Mouse (Mus musculus) E14TG2a.4 (cell line): ENCODE measurements around the gene Stxbp6.
A peak's percentile ranks its signal among the peaks of the same experiment; 100 is the strongest.

Source experiments
- H3K27me3 ChIP-seq: 2 replicates; pipeline ENCODE4 v1.6.1; 2014; ENCODE audit warnings: low read length, control low read depth; ENCODE audit not compliant: insufficient read depth
- H3K36me3 ChIP-seq: 2 replicates; pipeline ENCODE4 v1.6.1; 2014; ENCODE audit warnings: low read length, control low read depth; ENCODE audit not compliant: insufficient read depth
- H3K4me1 ChIP-seq: replicated peaks from 2 replicates; pipeline ENCODE4 v1.6.1; 2014; ENCODE audit warnings: low read depth, low read length, control low read depth
- H3K4me3 ChIP-seq: replicated peaks from 2 replicates; pipeline ENCODE4 v1.5.1; 2014; ENCODE audit warnings: mild to moderate bottlenecking, low read length
- H3K9me3 ChIP-seq: 2 replicates; pipeline ENCODE4 v1.6.1; 2014; ENCODE audit warnings: low read length, control low read depth
- CTCF ChIP-seq: conservative IDR thresholded peaks from 2 replicates; pipeline ENCODE4 v1.5.1; 2014; ENCODE audit warnings: low read length
- NANOG ChIP-seq: IDR thresholded peaks from 2 replicates; pipeline ENCODE4 v1.6.1; 2014; ENCODE audit warnings: borderline replicate concordance, low read length, mixed read lengths
- POU5F1 ChIP-seq: IDR thresholded peaks from 2 replicates; pipeline ENCODE4 v1.6.1; 2014; ENCODE audit warnings: low read length, borderline replicate concordance

Stxbp6 gene

GRCm38 (mm10) chr12:45080036-45080752, 5.7 kb upstream of the Stxbp6 start:
- no peaks in the 10 kb centered on the region for H3K36me3 ChIP-seq
- H3K9me3 ChIP-seq, result no peaks in the 10 kb centered on the region
- peaks cover 11% of the 10 kb centered on the region for H3K27me3 ChIP-seq
- TF ChIP-seq CTCF (no peak), POU5F1 (no peak), NANOG (no peak)
- no peaks in the 10 kb centered on the region for H3K4me1 ChIP-seq
- no peak overlapping the region for H3K4me3 ChIP-seq

GRCm38 (mm10) chr12:45075631-45076030, 1.1 kb upstream of the Stxbp6 start:
- Histone ChIP-seq H3K36me3 (no peaks in the 10 kb centered on the region), H3K27me3 (peaks cover 50% of the 10 kb centered on the region), H3K4me1 (peaks cover 17% of the 10 kb centered on the region), H3K4me3 (no peak overlapping the region), H3K9me3 (no peaks in the 10 kb centered on the region)
- TF ChIP-seq NANOG, result no peak
- TF ChIP-seq POU5F1, result no peak
- TF ChIP-seq CTCF, result no peak

- TF ChIP-seq NANOG (no peak), CTCF (no peak), POU5F1 (no peak)
- no peaks in the 10 kb centered on the region for H3K9me3 ChIP-seq
- H3K4me1 ChIP-seq, result peaks cover 20% of the 10 kb centered on the region
- H3K4me3 ChIP-seq, result peak overlapping the region; percentile 85
- peaks cover 51% of the 10 kb centered on the region for H3K27me3 ChIP-seq
- no peaks in the 10 kb centered on the region for H3K36me3 ChIP-seq
Measured at GRCm38 (mm10) chr12:45074042-45074601, 387 bp downstream of the Stxbp6 start.

DNA sequence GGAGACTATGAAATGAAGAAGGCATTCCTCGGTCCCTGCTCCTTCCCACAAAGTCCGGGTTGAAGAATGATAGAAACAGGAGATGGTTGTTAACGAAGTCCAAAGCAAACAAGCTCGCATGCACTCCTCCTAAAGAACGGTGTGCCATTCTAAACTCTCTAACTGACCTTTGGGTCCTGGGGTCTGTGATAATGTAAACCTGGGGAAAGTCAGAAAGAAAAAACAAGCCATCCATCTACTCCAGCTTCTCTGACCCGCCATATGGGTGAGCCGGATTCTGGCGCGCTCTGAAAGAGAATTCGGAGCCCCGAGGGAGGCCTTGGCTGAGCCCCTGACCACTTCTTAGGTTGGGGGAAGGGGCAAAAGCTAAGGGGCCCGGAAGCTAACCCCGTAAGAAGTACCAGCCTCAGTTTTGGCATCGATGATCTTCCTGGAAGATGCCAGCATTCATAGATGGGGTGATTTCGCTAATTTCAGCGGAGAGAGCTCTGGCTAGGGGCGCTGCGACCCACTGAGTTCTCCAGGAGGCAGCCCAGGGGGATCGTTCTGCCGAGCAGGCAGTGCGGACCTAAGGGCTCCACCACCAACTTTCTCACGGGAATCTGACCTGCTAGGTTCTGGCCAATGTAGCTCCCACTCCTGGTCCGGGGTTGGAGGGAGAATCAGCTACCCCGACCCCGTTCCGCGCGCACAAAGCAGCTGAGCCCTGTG, 1.0 kb downstream of the Stxbp6 start:
- H3K4me3 ChIP-seq, result peak overlapping the region; percentile 85
- H3K27me3 ChIP-seq, result peaks cover 56% of the 10 kb centered on the region
- H3K4me1 ChIP-seq, result peaks cover 20% of the 10 kb centered on the region
- TF ChIP-seq POU5F1, result no peak
- TF ChIP-seq CTCF, result no peak
- TF ChIP-seq NANOG, result no peak
- no peaks in the 10 kb centered on the region for H3K36me3 ChIP-seq
- H3K9me3 ChIP-seq, result no peaks in the 10 kb centered on the region

DNA sequence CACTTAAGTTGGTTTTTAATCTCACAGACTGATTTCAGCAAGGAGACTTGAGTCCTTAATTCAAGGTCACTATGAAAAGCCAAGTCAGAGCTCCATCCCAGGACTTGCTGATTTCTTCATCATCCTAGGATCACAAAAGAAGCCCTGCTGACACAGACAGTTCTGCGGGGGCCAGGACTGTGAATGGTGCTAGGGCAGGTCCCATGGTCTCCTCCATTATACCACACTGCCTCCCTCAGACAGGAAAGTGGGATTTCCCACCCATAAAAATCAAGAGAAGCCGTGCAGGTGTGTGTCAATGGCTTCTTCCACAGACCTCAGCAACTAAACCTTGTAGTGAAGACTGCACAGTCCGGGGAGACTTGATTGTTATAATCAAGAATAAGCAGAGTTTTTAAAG, 2.3 kb downstream of the Stxbp6 start:
- no peaks in the 10 kb centered on the region for H3K9me3 ChIP-seq
- no peak overlapping the region for H3K4me3 ChIP-seq
- H3K36me3 ChIP-seq, result no peaks in the 10 kb centered on the region
- H3K4me1 ChIP-seq, result peaks cover 20% of the 10 kb centered on the region
- peaks cover 57% of the 10 kb centered on the region for H3K27me3 ChIP-seq
- no peak for TF ChIP-seq NANOG
- TF ChIP-seq POU5F1, result no peak
- TF ChIP-seq CTCF, result no peak

GRCm38 (mm10) chr12:45070186-45070585, 4.3 kb downstream of the Stxbp6 start:
- TF ChIP-seq POU5F1, result no peak
- TF ChIP-seq CTCF, result no peak
- no peak for TF ChIP-seq NANOG
- Histone ChIP-seq H3K4me3 (no peak overlapping the region), H3K4me1 (peaks cover 20% of the 10 kb centered on the region), H3K9me3 (no peaks in the 10 kb centered on the region), H3K27me3 (peaks cover 49% of the 10 kb centered on the region), H3K36me3 (no peaks in the 10 kb centered on the region)

DNA sequence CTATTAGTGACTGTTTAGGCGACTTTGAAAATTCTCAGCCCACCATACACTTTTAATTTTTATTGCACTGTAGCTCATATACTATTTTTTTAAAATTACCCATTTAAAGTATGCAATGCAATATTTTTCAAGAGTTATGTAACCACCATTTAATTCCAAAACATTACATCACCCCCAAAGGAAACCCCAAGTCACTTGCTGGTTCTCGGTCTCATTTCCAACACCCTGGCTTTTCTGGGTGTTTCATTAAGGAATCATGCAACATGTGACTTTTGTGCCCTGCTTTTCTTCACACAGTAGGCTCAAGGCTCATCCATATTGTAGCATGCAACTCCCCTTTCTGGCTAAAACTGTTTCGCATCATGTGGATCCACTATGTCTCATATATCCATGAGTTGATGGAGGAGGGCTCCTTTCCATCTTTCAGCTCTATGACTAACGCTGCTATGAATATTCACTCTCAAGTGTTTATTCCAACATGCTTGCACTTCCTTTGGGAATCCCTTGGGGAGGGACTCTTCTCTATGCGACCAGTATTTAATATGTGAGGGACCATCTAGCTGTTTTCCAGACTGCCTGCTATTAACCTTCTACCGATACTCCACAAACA, 6.3 kb downstream of the Stxbp6 start:
- H3K4me3 ChIP-seq, result no peak overlapping the region
- TF ChIP-seq POU5F1 (no peak), CTCF (no peak), NANOG (no peak)
- no peaks in the 10 kb centered on the region for H3K36me3 ChIP-seq
- no peaks in the 10 kb centered on the region for H3K9me3 ChIP-seq
- H3K4me1 ChIP-seq, result peaks cover 9% of the 10 kb centered on the region
- peaks cover 33% of the 10 kb centered on the region for H3K27me3 ChIP-seq

DNA sequence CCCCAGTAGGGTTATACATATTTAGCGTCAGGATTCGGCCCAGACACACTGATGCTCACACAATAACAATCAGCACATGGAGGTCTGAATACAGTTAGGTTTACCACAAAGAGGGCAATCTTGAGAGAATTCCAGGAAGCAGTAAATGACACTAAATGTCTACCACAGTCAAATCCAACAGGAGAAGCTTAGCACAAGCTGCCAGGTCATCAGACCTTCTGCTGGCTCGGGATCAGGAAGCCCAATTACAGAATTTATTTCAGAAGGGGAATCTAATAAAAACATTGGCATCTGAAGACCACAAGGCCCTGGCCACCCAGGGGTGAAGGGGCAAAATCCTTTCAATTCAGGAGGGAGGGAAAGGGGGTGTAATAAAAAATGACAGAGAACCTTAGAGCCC, 6.8 kb downstream of the Stxbp6 start:
- no peaks in the 10 kb centered on the region for H3K9me3 ChIP-seq
- TF ChIP-seq NANOG (no peak), CTCF (no peak), POU5F1 (no peak)
- H3K4me1 ChIP-seq, result peaks cover 3% of the 10 kb centered on the region; the same call in 1 of the 2 replicates
- H3K36me3 ChIP-seq, result no peaks in the 10 kb centered on the region
- peaks cover 27% of the 10 kb centered on the region for H3K27me3 ChIP-seq
- H3K4me3 ChIP-seq, result no peak overlapping the region
